Mouse (Mus musculus) gastrocnemius, adult 2 months (tissue): ENCODE data around the gene Krt28. TPM values are rescaled to one million over a fixed set of nuclear protein-coding genes. Genes with fewer than 3 reads are reported as not detected.

Experiments used
- DNase-seq: peaks from one replicate; pipeline ENCODE4 v3.0.0; 2022
- H3K27ac ChIP-seq: fragments of 200-600 bp; 2 replicates; pipeline ENCODE4 v1.8.1; 2022; ENCODE audit warnings: mild to moderate bottlenecking
- H3K4me3 ChIP-seq: fragments of 200-600 bp; 2 replicates; pipeline ENCODE4 v1.8.1; 2022; ENCODE audit warnings: mild to moderate bottlenecking, moderate library complexity
- CTCF ChIP-seq: fragments of 200-600 bp; IDR thresholded peaks from 2 replicates; pipeline ENCODE4 v1.8.1; 2022; ENCODE audit warnings: antibody characterized with exemption, mild to moderate bottlenecking, moderate library complexity
- intact Hi-C: fragments of 180-260 bp; cut with DNase I; formaldehyde crosslinking; loops from one replicate; pipeline ENCODE4 v1.15.1; 2025
- long read RNA-seq, 2 experiments: library from polyadenylated mRNA; stranded (forward); transcript quantifications; one replicate each; pipeline ENCODE4 v2.0.0; 2021
- total RNA-seq, 2 experiments: library from RNA; stranded (reverse); gene quantifications; 2 replicates each; pipeline ENCODE4 v1.2.3; 2021

Krt28 gene
- not detected for total RNA-seq
- long read RNA-seq, experiment 1: 0 reads
- long read RNA-seq, experiment 2: 0 reads

- intact Hi-C loops: no loop called here
- no peak for DNase-seq
- Histone ChIP-seq H3K27ac (no peak within 1 kb of the TSS), H3K4me3 (no peak within 1 kb of the TSS)
- TF ChIP-seq CTCF: no peak
Measured at GRCm38 (mm10) chr11:99374803-99375202, at the start of gene Krt28. Gene Krt28 (minus strand): TSS chr11:99374903.

GRCm38 (mm10) chr11:99422159-99422558 is 47.5 kb upstream of the Krt28 start, which contains the start of gene Krt12:
Gene Krt12 (minus strand): TSS chr11:99422259.
- TF ChIP-seq CTCF: no peak
- Histone ChIP-seq H3K27ac (no peak within 1 kb of the TSS), H3K4me3 (no peak within 1 kb of the TSS)
- intact Hi-C loops: no loop called here
- DNase-seq: no peak

- DNase-seq: no peak
- no peak for TF ChIP-seq CTCF
- no peak overlapping the region for H3K4me3 ChIP-seq
- intact Hi-C loops: no loop called here
- H3K27ac ChIP-seq: no peak overlapping the region
Measured at GRCm38 (mm10) chr11:99420586-99420985, 45.9 kb upstream of the Krt28 start.

- no peak for TF ChIP-seq CTCF
- no peak for DNase-seq
- no peak overlapping the region for H3K27ac ChIP-seq
- no peak overlapping the region for H3K4me3 ChIP-seq
- intact Hi-C loops: no loop called here
Measured at GRCm38 (mm10) chr11:99417819-99418218, 43.1 kb upstream of the Krt28 start.

GRCm38 (mm10) chr11:99416902-99417301 is 42.2 kb upstream of the Krt28 start:
- Histone ChIP-seq H3K27ac (no peak overlapping the region), H3K4me3 (no peak overlapping the region)
- intact Hi-C loops: no loop called here
- DNase-seq: no peak
- TF ChIP-seq CTCF: no peak

GRCm38 (mm10) chr11:99414463-99415147 is 39.9 kb upstream of the Krt28 start:
- DNase-seq: no peak
- no peak overlapping the region for H3K27ac ChIP-seq
- intact Hi-C loops: no loop called here
- TF ChIP-seq CTCF: no peak
- no peak overlapping the region for H3K4me3 ChIP-seq

GRCm38 (mm10) chr11:99413247-99413646 is 38.5 kb upstream of the Krt28 start:
- TF ChIP-seq CTCF: peak; percentile 78
- DNase-seq: peak; percentile 23
- intact Hi-C loops: no loop called here

GRCm38 (mm10) chr11:99406186-99406585 is 31.5 kb upstream of the Krt28 start:
- no peak for TF ChIP-seq CTCF
- Histone ChIP-seq H3K27ac (no peak overlapping the region), H3K4me3 (no peak overlapping the region)
- intact Hi-C loops: no loop called here
- DNase-seq: no peak

More at GRCm38 (mm10) chr11:99413247-99413646, 38.5 kb upstream of the Krt28 start:
- Histone ChIP-seq H3K27ac (no peak overlapping the region), H3K4me3 (no peak overlapping the region)

- Histone ChIP-seq H3K4me3 (no peak overlapping the region), H3K27ac (no peak overlapping the region)
- intact Hi-C loops: no loop called here
- TF ChIP-seq CTCF: no peak
- DNase-seq: no peak
Measured at GRCm38 (mm10) chr11:99399956-99400549, 25.4 kb upstream of the Krt28 start.

GRCm38 (mm10) chr11:99398832-99399231 is 24.1 kb upstream of the Krt28 start:
- no peak for DNase-seq
- TF ChIP-seq CTCF: no peak
- no peak overlapping the region for H3K4me3 ChIP-seq
- no peak overlapping the region for H3K27ac ChIP-seq
- intact Hi-C loops: no loop called here

- DNase-seq: no peak
- no peak overlapping the region for H3K27ac ChIP-seq
- H3K4me3 ChIP-seq: no peak overlapping the region
- intact Hi-C loops: no loop called here
- no peak for TF ChIP-seq CTCF
Measured at GRCm38 (mm10) chr11:99398084-99398483, 23.4 kb upstream of the Krt28 start.

- intact Hi-C loops: no loop called here
- no peak for DNase-seq
- Histone ChIP-seq H3K4me3 (no peak overlapping the region), H3K27ac (no peak overlapping the region)
- no peak for TF ChIP-seq CTCF
Measured at GRCm38 (mm10) chr11:99396661-99397060, 22.0 kb upstream of the Krt28 start.

GRCm38 (mm10) chr11:99396034-99396433 is 21.3 kb upstream of the Krt28 start:
- no peak for DNase-seq
- H3K4me3 ChIP-seq: no peak overlapping the region
- no peak overlapping the region for H3K27ac ChIP-seq
- no peak for TF ChIP-seq CTCF
- intact Hi-C loops: no loop called here

GRCm38 (mm10) chr11:99392492-99392891 is 17.8 kb upstream of the Krt28 start:
- no peak for TF ChIP-seq CTCF
- intact Hi-C loops: no loop called here
- no peak for DNase-seq
- Histone ChIP-seq H3K27ac (no peak overlapping the region), H3K4me3 (no peak overlapping the region)
